In the genomic region with DNA sequence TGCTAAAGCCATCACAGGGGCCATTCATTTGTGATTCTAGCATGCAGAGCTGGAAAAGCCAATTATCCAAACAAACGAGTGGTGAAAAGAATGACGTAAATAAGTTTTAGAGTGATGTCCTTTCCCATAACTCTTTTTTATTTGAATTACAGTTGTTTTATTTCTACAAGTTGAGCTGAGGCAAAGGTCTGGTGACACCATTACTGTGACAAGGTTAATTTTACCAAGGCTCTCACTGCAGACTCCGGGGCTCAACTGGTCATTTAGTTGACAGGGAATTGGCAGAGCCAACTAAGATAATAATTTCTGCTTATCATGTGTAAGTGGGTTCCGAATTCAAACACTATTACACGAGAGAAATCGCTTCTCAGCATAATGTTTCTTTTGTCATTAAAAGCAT, we compare ENCODE assay signal across 17 mouse cellular contexts.
"Had no signal": no experiment of that assay in that cellular context is flagged by ENCODE, and none has a peak within 500 bp of the region (broad histone marks: within the 10 kb centered on the region; RNA-seq: fewer than 3 reads in every experiment).

No protein-coding gene starts in this region.

- H3K9me3 ChIP-seq: intestine, embryonic 15.5 days; limb, embryonic 12.5 days; limb, embryonic 15.5 days; lung, embryonic 15.5 days; megakaryocyte, embryonic 14.5 days had no signal

- H3K4me2 ChIP-seq: intestine, embryonic 15.5 days; limb, embryonic 12.5 days; limb, embryonic 15.5 days; liver, embryonic 11.5 days; lung, embryonic 15.5 days; midbrain, embryonic 11.5 days had no signal

- H3K9ac ChIP-seq: intestine, embryonic 15.5 days; limb, embryonic 12.5 days; limb, embryonic 15.5 days; liver, embryonic 14.5 days; lung, embryonic 15.5 days had no signal

- ATAC-seq: intestine, embryonic 15.5 days had no signal

- H3K4me1 ChIP-seq: intestine, embryonic 15.5 days; limb, embryonic 12.5 days; limb, embryonic 15.5 days; lung, embryonic 15.5 days; megakaryocyte, embryonic 14.5 days had no signal

- H3K4me3 ChIP-seq: intestine, embryonic 15.5 days; limb, embryonic 12.5 days; limb, embryonic 15.5 days; lung, embryonic 15.5 days; megakaryocyte, embryonic 14.5 days had no signal

- H3K27ac ChIP-seq: intestine, embryonic 15.5 days; limb, embryonic 12.5 days; limb, embryonic 15.5 days; liver, embryonic 14.5 days; lung, embryonic 15.5 days; stomach, postnatal 0 days had no signal

- DNase-seq: left cerebral cortex, postnatal 4 days; lung, adult 18-20 months; lung, postnatal 10 days; lung, postnatal 36 days; midbrain, embryonic 14.5 days; thymus, adult 2 months; thymus, postnatal 14 days; thymus, postnatal 4 days had no signal

- H3K27me3 ChIP-seq: intestine, embryonic 15.5 days; limb, embryonic 12.5 days; limb, embryonic 15.5 days; lung, embryonic 15.5 days; megakaryocyte, embryonic 14.5 days had no signal

- H3K36me3 ChIP-seq: intestine, embryonic 15.5 days; limb, embryonic 12.5 days; limb, embryonic 15.5 days; lung, embryonic 15.5 days had no signal
